Mouse (Mus musculus): Measurements from ENCODE around the gene Izumo1. TPM values are rescaled to one million over a fixed set of nuclear protein-coding genes. Genes with fewer than 3 reads are reported as not detected.

Izumo1 gene
- total RNA-seq, 2 experiments from 2014 or later, result 0.38 TPM; not detected in 1

GRCm38 (mm10) chr7:45618316-45618715, 3.3 kb upstream of the Izumo1 start:
- DNase-seq, result no peak

GRCm38 (mm10) chr7:45619592-45619991, 2.0 kb upstream of the Izumo1 start:
- no peak for DNase-seq

- DNase-seq, result no peak
These were observed 1.9 kb downstream of the Izumo1 start for GRCm38 (mm10) chr7:45623507-45623906.

GRCm38 (mm10) chr7:45624718-45625117, 3.1 kb downstream of the Izumo1 start:
- DNase-seq, result no peak

- no peak for DNase-seq
These were observed 3.9 kb downstream of the Izumo1 start for GRCm38 (mm10) chr7:45625481-45625880.

- no peak for DNase-seq
These were observed 5.0 kb downstream of the Izumo1 start for GRCm38 (mm10) chr7:45626571-45627076.

- DNase-seq, result no peak
These were observed 5.7 kb downstream of the Izumo1 start, which contains the start of gene Rasip1 for GRCm38 (mm10) chr7:45627261-45627660. Gene Rasip1 (plus strand): TSS chr7:45627488.

- peak; percentile 96 for DNase-seq
These were observed 7.0 kb downstream of the Izumo1 start for GRCm38 (mm10) chr7:45628364-45629294.

GRCm38 (mm10) chr7:45630064-45630907, 8.7 kb downstream of the Izumo1 start:
- no peak for DNase-seq

- no peak for DNase-seq
These were observed 10.9 kb downstream of the Izumo1 start for GRCm38 (mm10) chr7:45632499-45632898.

GRCm38 (mm10) chr7:45634946-45635681, 13.5 kb downstream of the Izumo1 start:
- no peak for DNase-seq

- DNase-seq, result no peak
These were observed 14.4 kb downstream of the Izumo1 start for GRCm38 (mm10) chr7:45635711-45636688.

- DNase-seq, result no peak
These were observed 16.1 kb downstream of the Izumo1 start for GRCm38 (mm10) chr7:45637710-45638109.

GRCm38 (mm10) chr7:45638623-45639401, 17.2 kb downstream of the Izumo1 start:
- DNase-seq, result peak; percentile 91

- peak; percentile 78 for DNase-seq
These were observed 18.0 kb downstream of the Izumo1 start, which contains the start of gene Mamstr for GRCm38 (mm10) chr7:45639561-45640027. Gene Mamstr (plus strand): TSS chr7:45639977.

GRCm38 (mm10) chr7:45640191-45640957, 18.8 kb downstream of the Izumo1 start:
- no peak for DNase-seq

- peak; percentile 64 for DNase-seq
These were observed 19.9 kb downstream of the Izumo1 start for GRCm38 (mm10) chr7:45641391-45642040.

- peak; percentile 51 for DNase-seq
These were observed 20.5 kb downstream of the Izumo1 start for GRCm38 (mm10) chr7:45642083-45642482.

Data from gastrocnemius, postnatal 10 days (tissue).